Mouse (Mus musculus) ES-E14 (cell line): ENCODE data around the gene Sfi1.
"Not testable (repeated sequence)": the region's sequence is repeated elsewhere in the genome, so short reads cannot be mapped to it uniquely, and the experiment has no call there.

Experiments used
- CHD2 ChIP-seq: IDR thresholded peaks from 2 replicates; pipeline ENCODE4 v1.6.1; 2014; ENCODE audit warnings: mild to moderate bottlenecking, low read depth, low read length, inconsistent platforms
- HCFC1 ChIP-seq: IDR thresholded peaks from 2 replicates; pipeline ENCODE4 v1.6.1; 2012; ENCODE audit warnings: low read length, inconsistent platforms, borderline replicate concordance; ENCODE audit not compliant: insufficient read depth
- MAFK ChIP-seq: IDR thresholded peaks from 2 replicates; pipeline ENCODE4 v1.6.1; 2014; ENCODE audit warnings: mild to moderate bottlenecking, low read depth, low read length, inconsistent platforms; ENCODE audit not compliant: insufficient read depth

GRCm38 (mm10) chr11:3172526-3172925 lies 20.7 kb downstream of the Sfi1 start:
- not testable (repeated sequence) for TF ChIP-seq HCFC1, CHD2, MAFK
